Mouse (Mus musculus) CH12.LX (cell line): Measurements from ENCODE around the gene Kalrn. TPM values are rescaled to one million over a fixed set of nuclear protein-coding genes. Genes with fewer than 3 reads are reported as not detected.

Source experiments
- DNase-seq: peaks from one replicate; pipeline ENCODE4 v3.0.0-alpha.2; 2013; ENCODE audit errors: extremely low read depth
- H3K27ac ChIP-seq: 2 replicates; pipeline ENCODE4 v1.5.1; 2012; ENCODE audit warnings: low read depth, mild to moderate bottlenecking, control low read depth, moderate library complexity; ENCODE audit not compliant: insufficient read depth
- H3K27me3 ChIP-seq: replicated peaks from 2 replicates; pipeline ENCODE3; 2012; ENCODE audit warnings: inconsistent platforms
- H3K36me3 ChIP-seq, 2 experiments: replicated peaks in 1 of 2; 2 replicates each; pipeline versions ENCODE3 to v1.6.1; 2012; ENCODE audit warnings: inconsistent platforms in 1 of 2, low read length in 1 of 2, mild to moderate bottlenecking in 1 of 2, mixed read lengths in 1 of 2, moderate library complexity in 1 of 2; ENCODE audit not compliant: control insufficient read depth in 1 of 2, insufficient read depth in 1 of 2
- H3K4me1 ChIP-seq, 2 experiments: 2 replicates each; pipeline ENCODE4 v1.6.1; 2012; ENCODE audit warnings: inconsistent platforms in 1 of 2, moderate library complexity in 1 of 2; ENCODE audit not compliant: insufficient read depth in 2 of 2, control insufficient read depth in 1 of 2
- H3K4me2 ChIP-seq: 2 replicates; pipeline ENCODE4 v1.6.1; 2012; ENCODE audit warnings: low read depth, mild to moderate bottlenecking, control low read depth; ENCODE audit not compliant: poor library complexity, insufficient read depth, severe bottlenecking
- H3K4me3 ChIP-seq, 3 experiments: fragments of 150-350 bp in 1 of 3; sonication (generic) in 1 of 3; replicated peaks in 1 of 3; 2 replicates each; pipeline versions ENCODE3 to v1.5.1; 2011 to 2012; ENCODE audit warnings: low read depth in 2 of 3, low read length in 2 of 3, mild to moderate bottlenecking in 2 of 3, moderate library complexity in 2 of 3, control low read depth in 1 of 3, improper control_type of control experiment in 1 of 3, inconsistent platforms in 1 of 3, mixed read lengths in 1 of 3; ENCODE audit not compliant: poor library complexity in 1 of 3
- H3K79me2 ChIP-seq: replicated peaks from 2 replicates; pipeline ENCODE4 v1.6.1; 2012; ENCODE audit warnings: mild to moderate bottlenecking, moderate library complexity; ENCODE audit not compliant: control insufficient read depth, poor library complexity, insufficient read depth, severe bottlenecking; ENCODE audit errors: extremely low read depth
- H3K9ac ChIP-seq: 2 replicates; pipeline ENCODE4 v1.6.1; 2012; ENCODE audit warnings: low read depth, mild to moderate bottlenecking, control low read depth, moderate library complexity; ENCODE audit not compliant: insufficient read depth
- H3K9me3 ChIP-seq: replicated peaks from 2 replicates; pipeline ENCODE3; 2012; ENCODE audit warnings: low read length, inconsistent platforms, mixed read lengths
- CHD2 ChIP-seq: IDR thresholded peaks from 2 replicates; pipeline ENCODE4 v1.6.1; 2011; ENCODE audit warnings: low read length, improper control_type of control experiment
- CTCF ChIP-seq, 2 experiments: IDR thresholded peaks in 1 of 2; conservative IDR thresholded peaks in 1 of 2; 2 replicates each; pipeline ENCODE4 v1.5.1; 2011 to 2012; ENCODE audit warnings: low read depth in 2 of 2, low read length in 2 of 2, improper control_type of control experiment in 1 of 2, inconsistent platforms in 1 of 2, mild to moderate bottlenecking in 1 of 2, moderate library complexity in 1 of 2
- ELF1 ChIP-seq: IDR thresholded peaks from 2 replicates; pipeline ENCODE4 v1.6.1; 2014; ENCODE audit warnings: low read depth, mild to moderate bottlenecking, inconsistent platforms, low read length, improper control_type of control experiment
- EP300 ChIP-seq: IDR thresholded peaks from 2 replicates; pipeline ENCODE4 v1.6.1; 2011; ENCODE audit warnings: low read length, improper control_type of control experiment
- JUND ChIP-seq: conservative IDR thresholded peaks from 2 replicates; pipeline ENCODE4 v1.6.1; 2011; ENCODE audit warnings: low read depth, low read length, improper control_type of control experiment
- KAT2A ChIP-seq: IDR thresholded peaks from 2 replicates; pipeline ENCODE4 v1.6.1; 2012; ENCODE audit warnings: low read length, improper control_type of control experiment, inconsistent platforms; ENCODE audit not compliant: insufficient replicate concordance
- MAZ ChIP-seq: IDR thresholded peaks from 2 replicates; pipeline ENCODE4 v1.6.1; 2012; ENCODE audit warnings: low read depth, mild to moderate bottlenecking, inconsistent platforms, low read length, improper control_type of control experiment, moderate library complexity
- MEF2A ChIP-seq: IDR thresholded peaks from 2 replicates; pipeline ENCODE4 v1.6.1; 2014; ENCODE audit warnings: low read depth, mild to moderate bottlenecking, inconsistent platforms, low read length, improper control_type of control experiment, borderline replicate concordance
- MXI1 ChIP-seq: IDR thresholded peaks from 2 replicates; pipeline ENCODE4 v1.6.1; 2011; ENCODE audit warnings: mild to moderate bottlenecking, low read depth, low read length, improper control_type of control experiment
- MYC ChIP-seq: IDR thresholded peaks from 2 replicates; pipeline ENCODE4 v1.6.1; 2011; ENCODE audit warnings: low read depth, mild to moderate bottlenecking, improper control_type of control experiment, low read length
- PAX5 ChIP-seq: IDR thresholded peaks from 2 replicates; pipeline ENCODE4 v1.6.1; 2012; ENCODE audit warnings: low read length, inconsistent platforms, mixed read lengths
- POLR2A ChIP-seq: IDR thresholded peaks from 2 replicates; pipeline ENCODE4 v1.6.1; 2011; ENCODE audit warnings: low read depth, mild to moderate bottlenecking, improper control_type of control experiment, low read length
- POLR2AphosphoS2 ChIP-seq: IDR thresholded peaks from 2 replicates; pipeline ENCODE4 v1.6.1; 2011; ENCODE audit warnings: low read depth, low read length, improper control_type of control experiment
- RCOR1 ChIP-seq: conservative IDR thresholded peaks from 2 replicates; pipeline ENCODE4 v1.6.1; 2012; ENCODE audit warnings: low read depth, mild to moderate bottlenecking, inconsistent platforms, low read length, improper control_type of control experiment
- SIN3A ChIP-seq: IDR thresholded peaks from 2 replicates; pipeline ENCODE4 v1.6.1; 2012; ENCODE audit warnings: low read length, improper control_type of control experiment, inconsistent platforms
- SMC3 ChIP-seq: IDR thresholded peaks from 2 replicates; pipeline ENCODE4 v1.6.1; 2011; ENCODE audit warnings: low read depth, low read length, improper control_type of control experiment
- TBP ChIP-seq: conservative IDR thresholded peaks from 2 replicates; pipeline ENCODE4 v1.6.1; 2011; ENCODE audit warnings: low read depth, low read length, improper control_type of control experiment
- UBTF ChIP-seq: IDR thresholded peaks from 2 replicates; pipeline ENCODE4 v1.6.1; 2012; ENCODE audit warnings: low read depth, mild to moderate bottlenecking, inconsistent platforms, low read length, improper control_type of control experiment, moderate library complexity
- USF1 ChIP-seq: IDR thresholded peaks from 2 replicates; pipeline ENCODE4 v1.6.1; 2014; ENCODE audit warnings: low read depth, mild to moderate bottlenecking, inconsistent platforms, low read length, improper control_type of control experiment
- ZKSCAN1 ChIP-seq: IDR thresholded peaks from 2 replicates; pipeline ENCODE4 v1.6.1; 2012; ENCODE audit warnings: low read depth, inconsistent platforms, low read length, improper control_type of control experiment, borderline replicate concordance
- ZMIZ1 ChIP-seq: IDR thresholded peaks from 2 replicates; pipeline ENCODE4 v1.6.1; 2012; ENCODE audit warnings: low read depth, mild to moderate bottlenecking, inconsistent platforms, low read length, improper control_type of control experiment
- dilution Hi-C: fragments of 300-500 bp; cut with MboI; formaldehyde crosslinking; loops from 2 replicates; pipeline ENCODE4 v1.14.3; 2020; ENCODE audit warnings: low sequenced_read_pairs; ENCODE audit not compliant: extremely low pct_unique_long_range_greater_than_20kb, extremely low pct_ligation_motif_present
- in situ Hi-C: fragments of 300-500 bp; cut with MboI; formaldehyde crosslinking; loops from 3 replicates; pipeline ENCODE4 v1.14.3; 2019; ENCODE audit warnings: low sequenced_read_pairs, low pct_ligation_motif_present, low pct_unique_long_range_greater_than_20kb, mixed read lengths
- polyA plus RNA-seq: library from polyadenylated mRNA; unstranded; fragments of >175 nt; gene quantifications from 2 replicates; pipeline ENCODE4 v1.2.1, GENCODE M21; 2012; ENCODE audit warnings: low read depth; ENCODE audit not compliant: insufficient read length
- total RNA-seq, 2 experiments: library from RNA; depleted of rRNA; stranded (reverse); fragments of 300-350 nt in 1 of 2; fragments of >200 nt in 1 of 2; gene quantifications; 2 replicates each; pipeline ENCODE4 v1.2.3; 2012 to 2014

The Kalrn gene
- total and polyA plus RNA-seq, 3 experiments, result 0.08 to 0.09 TPM; not detected in 1

DNA sequence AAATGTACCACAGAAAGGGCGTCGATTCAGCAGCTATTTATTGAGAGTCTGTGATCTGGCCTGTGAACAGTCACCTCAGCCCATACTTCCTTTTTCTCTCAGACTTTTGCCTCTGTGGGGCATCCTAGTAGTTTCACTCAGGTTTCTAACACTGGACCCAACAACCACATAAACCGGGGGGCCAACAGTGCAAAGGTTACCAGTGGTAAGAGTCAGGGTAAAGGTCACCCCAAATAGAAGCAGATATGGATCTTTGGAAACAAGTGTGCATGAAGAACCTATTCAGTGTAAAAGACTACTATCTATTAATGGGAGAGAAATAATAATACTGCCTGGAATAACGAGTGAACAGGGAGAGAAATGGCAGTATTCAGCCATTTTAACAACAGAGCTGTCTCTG, 525.1 kb downstream of the Kalrn start:
- DNase-seq, result no peak
- no peak for TF ChIP-seq ZMIZ1
- no peak for TF ChIP-seq PAX5
- no peak for TF ChIP-seq JUND
- TF ChIP-seq SMC3, result no peak
- no peak for TF ChIP-seq SIN3A
- TF ChIP-seq MYC, result no peak
- TF ChIP-seq TBP, result no peak
- no peak for TF ChIP-seq EP300
- TF ChIP-seq MAZ, result no peak
- no peak for TF ChIP-seq MXI1
- TF ChIP-seq CTCF (conservative IDR thresholded peaks at IDR 0.05 in 1 of 2, IDR thresholded peaks at IDR 0.05 in 1 of 2; ENCODE audit: low read depth in 2 of 2, low read length in 2 of 2), result no peak
- TF ChIP-seq USF1, result no peak
- TF ChIP-seq ELF1, result no peak
- TF ChIP-seq CHD2, result no peak
- no peak for TF ChIP-seq MEF2A
- TF ChIP-seq ZKSCAN1, result no peak
- no peak for TF ChIP-seq POLR2A
- no peak for TF ChIP-seq RCOR1
- no peak for TF ChIP-seq POLR2AphosphoS2
- Histone ChIP-seq H3K27ac (no peak overlapping the region), H3K4me2 (no peak overlapping the region), H3K27me3 (peaks cover 28% of the 10 kb centered on the region), H3K9ac (no peak overlapping the region), H3K4me3 (no peak overlapping the region), H3K9me3 (no peaks in the 10 kb centered on the region), H3K79me2 (no peaks in the 10 kb centered on the region), H3K36me3 (no peaks in the 10 kb centered on the region), H3K4me1 (peaks cover 0 to 5% of the 10 kb centered on the region in 2 experiments; a peak in 2 of 4 replicates)
- in situ Hi-C loops, result no loop called here
- dilution Hi-C loops, result no loop called here

DNA sequence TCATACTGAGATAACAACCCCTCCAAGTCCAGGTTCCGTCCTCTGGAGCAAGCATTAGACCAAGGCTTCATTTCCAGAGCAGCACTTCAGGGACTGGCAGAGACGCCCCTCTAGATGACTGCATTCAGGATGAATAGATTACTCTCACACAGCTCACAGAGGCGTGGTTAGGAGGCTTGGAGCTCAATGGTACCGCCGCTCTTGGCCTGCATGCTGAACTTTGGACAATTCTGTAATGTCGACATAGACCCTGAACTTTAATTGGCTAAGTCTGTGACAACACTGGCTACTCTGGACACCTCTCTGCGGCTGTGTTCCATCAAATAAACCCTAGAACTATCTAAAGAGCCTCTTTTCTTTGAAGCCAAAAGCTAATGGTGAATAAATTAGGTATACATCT, 525.8 kb downstream of the Kalrn start:
- no peak for DNase-seq
- no peaks in the 10 kb centered on the region for H3K79me2 ChIP-seq
- H3K4me3 ChIP-seq, result no peak overlapping the region
- dilution Hi-C loops, result no loop called here
- in situ Hi-C loops, result no loop called here
- H3K9me3 ChIP-seq, result no peaks in the 10 kb centered on the region
- TF ChIP-seq SMC3 (no peak), UBTF (no peak), KAT2A (no peak)
- no peak overlapping the region for H3K4me2 ChIP-seq
- peaks cover 5 to 11% of the 10 kb centered on the region in 2 experiments for H3K4me1 ChIP-seq
- H3K36me3 ChIP-seq, result no peaks in the 10 kb centered on the region
- no peak overlapping the region for H3K27ac ChIP-seq
- H3K9ac ChIP-seq, result no peak overlapping the region
- H3K27me3 ChIP-seq, result peaks cover 21% of the 10 kb centered on the region
